Mouse (Mus musculus) ES-E14 (cell line): ENCODE measurements around the gene H2-Q4.

Experiments
- CHD2 ChIP-seq: IDR thresholded peaks from 2 replicates; pipeline ENCODE4 v1.6.1; 2014; ENCODE audit warnings: mild to moderate bottlenecking, low read depth, low read length, inconsistent platforms
- MAFK ChIP-seq: IDR thresholded peaks from 2 replicates; pipeline ENCODE4 v1.6.1; 2014; ENCODE audit warnings: mild to moderate bottlenecking, low read depth, low read length, inconsistent platforms; ENCODE audit not compliant: insufficient read depth
- ZC3H11A ChIP-seq: IDR thresholded peaks from 2 replicates; pipeline ENCODE4 v1.6.1; 2012; ENCODE audit warnings: low read depth, mild to moderate bottlenecking, inconsistent platforms, low read length, borderline replicate concordance
- ZNF384 ChIP-seq: IDR thresholded peaks from 2 replicates; pipeline ENCODE4 v1.6.1; 2012; ENCODE audit warnings: low read depth, low read length, inconsistent platforms

DNA sequence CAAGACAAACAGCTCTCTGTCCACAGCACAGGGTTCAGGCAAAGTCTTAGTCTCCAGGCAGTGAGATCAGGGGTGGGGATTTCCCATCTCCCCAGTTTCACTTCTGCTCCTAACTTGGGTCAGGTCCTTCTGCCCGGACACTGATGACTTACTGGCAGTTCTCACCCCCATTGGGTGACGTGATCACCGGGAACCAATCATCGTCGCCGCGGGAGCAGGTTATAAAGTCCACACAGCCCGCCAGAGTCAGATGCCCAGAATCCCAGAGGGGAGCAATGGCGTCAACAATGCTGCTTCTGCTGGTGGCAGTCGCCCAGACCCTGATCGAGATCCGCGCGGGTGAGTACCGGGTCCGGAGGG, at the start of gene H2-Q4:
- peak; percentile 93 for TF ChIP-seq CHD2
- no peak for TF ChIP-seq MAFK
- no peak for TF ChIP-seq ZNF384
- no peak for TF ChIP-seq ZC3H11A
